Mouse (Mus musculus): ENCODE results near the gene Zc3h12a. TPM values are rescaled to one million over a fixed set of nuclear protein-coding genes. Genes with fewer than 3 reads are reported as not detected.

Gene Zc3h12a
- polyA plus RNA-seq, 1 experiment = 3.6 TPM

DNA sequence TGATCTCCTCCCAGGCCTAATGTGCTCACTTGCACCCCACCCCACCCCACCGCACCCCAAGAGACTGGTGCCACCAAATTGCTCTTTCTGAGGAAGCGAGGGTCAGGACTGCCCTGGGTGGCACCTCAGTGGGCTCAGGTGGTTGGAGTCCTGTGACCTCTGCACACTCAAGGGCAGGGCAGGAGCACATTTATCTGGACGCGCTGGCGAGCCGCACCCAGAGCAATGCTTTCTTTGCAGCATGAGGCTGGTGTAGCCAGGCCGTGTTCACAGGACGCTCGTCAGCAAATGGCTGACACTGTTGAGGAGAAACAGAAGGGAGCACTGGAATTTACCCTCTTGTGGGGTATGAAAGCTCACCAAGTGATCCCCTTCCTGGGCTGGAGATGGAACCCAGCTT, 22.3 kb downstream of the Zc3h12a start:
- TF ChIP-seq EP300 (IDR thresholded peaks at IDR 0.05; ENCODE audit: insufficient read depth, low read depth, low read length) = no peak
- TF ChIP-seq POLR2A (IDR thresholded peaks at IDR 0.05; ENCODE audit: insufficient read depth, low read length) = no peak
- TF ChIP-seq CTCF (IDR thresholded peaks at IDR 0.05; ENCODE audit: low read depth, low read length) = no peak
- Histone ChIP-seq H3K9ac (ENCODE audit: low read depth, poor library complexity, severe bottlenecking) (no peak overlapping the region), H3K4me1 (ENCODE audit: control insufficient read depth, insufficient read depth, low read length) (no peaks in the 10 kb centered on the region), H3K9me3 (replicated peaks; ENCODE audit: control insufficient read depth, insufficient read depth, low read length, poor library complexity, severe bottlenecking) (no peaks in the 10 kb centered on the region), H3K27me3 (ENCODE audit: control insufficient read depth, insufficient read depth, low read length, poor library complexity, severe bottlenecking) (no peaks in the 10 kb centered on the region), H3K36me3 (ENCODE audit: control insufficient read depth, insufficient read depth, low read length, poor library complexity, severe bottlenecking) (no peaks in the 10 kb centered on the region), H3K4me3 (ENCODE audit: low read depth, low read length) (no peak overlapping the region), H3K27ac (ENCODE audit: insufficient read depth, low read length) (no peak overlapping the region)

DNA sequence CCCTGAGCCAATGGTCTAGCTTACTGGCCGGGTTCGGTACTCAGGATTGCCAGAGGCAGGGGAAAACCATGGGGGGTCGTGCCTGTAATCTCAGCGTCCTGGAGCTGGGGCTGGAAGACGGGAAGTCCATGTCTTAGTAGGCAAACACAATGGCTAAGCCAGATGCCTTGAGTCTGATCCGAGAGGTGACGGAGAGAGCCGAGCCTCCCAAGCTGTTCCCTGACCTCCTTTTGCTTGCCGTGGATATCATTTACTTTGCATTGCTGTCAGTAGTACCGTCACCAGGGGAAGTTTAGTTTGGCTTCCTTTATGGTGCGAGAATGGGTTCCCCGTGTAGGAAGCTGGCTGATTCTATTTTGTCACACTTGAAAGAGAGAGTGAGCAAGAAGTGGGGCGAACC, 26.3 kb downstream of the Zc3h12a start:
- no peak overlapping the region for H3K9ac ChIP-seq (ENCODE audit: low read depth, poor library complexity, severe bottlenecking)
- no peaks in the 10 kb centered on the region for H3K4me1 ChIP-seq (ENCODE audit: control insufficient read depth, insufficient read depth, low read length)
- no peak overlapping the region for H3K4me3 ChIP-seq (ENCODE audit: low read depth, low read length)
- TF ChIP-seq POLR2A (IDR thresholded peaks at IDR 0.05; ENCODE audit: insufficient read depth, low read length) = no peak
- TF ChIP-seq EP300 (IDR thresholded peaks at IDR 0.05; ENCODE audit: insufficient read depth, low read depth, low read length) = no peak
- no peak for TF ChIP-seq CTCF (IDR thresholded peaks at IDR 0.05; ENCODE audit: low read depth, low read length)
- H3K27ac ChIP-seq (ENCODE audit: insufficient read depth, low read length) = no peak overlapping the region
- no peaks in the 10 kb centered on the region for H3K9me3 ChIP-seq (replicated peaks; ENCODE audit: control insufficient read depth, insufficient read depth, low read length, poor library complexity, severe bottlenecking)
- H3K27me3 ChIP-seq (ENCODE audit: control insufficient read depth, insufficient read depth, low read length, poor library complexity, severe bottlenecking) = no peaks in the 10 kb centered on the region
- no peaks in the 10 kb centered on the region for H3K36me3 ChIP-seq (ENCODE audit: control insufficient read depth, insufficient read depth, low read length, poor library complexity, severe bottlenecking)

DNA sequence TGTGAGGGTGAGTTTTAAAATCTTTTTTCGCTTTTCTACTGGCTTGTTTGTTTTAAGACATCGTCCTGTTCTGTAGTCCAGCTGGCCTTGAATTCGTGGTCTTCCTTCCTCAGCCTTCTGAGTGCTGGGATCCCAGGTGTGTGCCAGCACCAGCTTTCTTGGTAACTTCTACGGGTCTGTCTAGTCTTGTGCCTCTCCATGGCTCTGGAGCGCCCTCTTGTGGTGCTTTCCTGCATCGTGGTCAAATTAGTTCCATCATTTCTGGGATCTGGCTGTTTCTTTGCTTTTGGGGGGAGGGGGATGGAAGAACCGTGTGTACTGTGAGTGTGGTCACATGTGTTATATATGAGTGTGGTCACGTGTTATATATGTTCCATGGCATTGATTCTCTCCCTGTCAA, 28.2 kb downstream of the Zc3h12a start:
- Histone ChIP-seq H3K27me3 (ENCODE audit: control insufficient read depth, insufficient read depth, low read length, poor library complexity, severe bottlenecking) (no peaks in the 10 kb centered on the region), H3K27ac (ENCODE audit: insufficient read depth, low read length) (no peak overlapping the region), H3K9me3 (replicated peaks; ENCODE audit: control insufficient read depth, insufficient read depth, low read length, poor library complexity, severe bottlenecking) (no peaks in the 10 kb centered on the region), H3K9ac (ENCODE audit: low read depth, poor library complexity, severe bottlenecking) (no peak overlapping the region), H3K4me1 (ENCODE audit: control insufficient read depth, insufficient read depth, low read length) (no peaks in the 10 kb centered on the region), H3K4me3 (ENCODE audit: low read depth, low read length) (no peak overlapping the region), H3K36me3 (ENCODE audit: control insufficient read depth, insufficient read depth, low read length, poor library complexity, severe bottlenecking) (no peaks in the 10 kb centered on the region)
- TF ChIP-seq CTCF (IDR thresholded peaks at IDR 0.05; ENCODE audit: low read depth, low read length) (peak; percentile 92), POLR2A (IDR thresholded peaks at IDR 0.05; ENCODE audit: insufficient read depth, low read length) (no peak)

- no peaks in the 10 kb centered on the region for H3K4me1 ChIP-seq (ENCODE audit: control insufficient read depth, insufficient read depth, low read length)
Measured at GRCm38 (mm10) chr4:125097412-125097811, 30.2 kb downstream of the Zc3h12a start.

GRCm38 (mm10) chr4:125096066-125096465, 31.6 kb downstream of the Zc3h12a start:
- Histone ChIP-seq H3K27ac (ENCODE audit: insufficient read depth, low read length) (no peak overlapping the region), H3K27me3 (ENCODE audit: control insufficient read depth, insufficient read depth, low read length, poor library complexity, severe bottlenecking) (no peaks in the 10 kb centered on the region), H3K4me3 (ENCODE audit: low read depth, low read length) (no peak overlapping the region), H3K36me3 (ENCODE audit: control insufficient read depth, insufficient read depth, low read length, poor library complexity, severe bottlenecking) (no peaks in the 10 kb centered on the region), H3K4me1 (ENCODE audit: control insufficient read depth, insufficient read depth, low read length) (no peaks in the 10 kb centered on the region), H3K9me3 (replicated peaks; ENCODE audit: control insufficient read depth, insufficient read depth, low read length, poor library complexity, severe bottlenecking) (no peaks in the 10 kb centered on the region), H3K9ac (ENCODE audit: low read depth, poor library complexity, severe bottlenecking) (no peak overlapping the region)
- no peak for TF ChIP-seq CTCF (IDR thresholded peaks at IDR 0.05; ENCODE audit: low read depth, low read length)
- no peak for TF ChIP-seq EP300 (IDR thresholded peaks at IDR 0.05; ENCODE audit: insufficient read depth, low read depth, low read length)

More at GRCm38 (mm10) chr4:125097412-125097811, 30.2 kb downstream of the Zc3h12a start:
- no peak overlapping the region for H3K4me3 ChIP-seq (ENCODE audit: low read depth, low read length)
- no peaks in the 10 kb centered on the region for H3K36me3 ChIP-seq (ENCODE audit: control insufficient read depth, insufficient read depth, low read length, poor library complexity, severe bottlenecking)
- TF ChIP-seq CTCF (IDR thresholded peaks at IDR 0.05; ENCODE audit: low read depth, low read length) = no peak
- no peak for TF ChIP-seq POLR2A (IDR thresholded peaks at IDR 0.05; ENCODE audit: insufficient read depth, low read length)
- TF ChIP-seq EP300 (IDR thresholded peaks at IDR 0.05; ENCODE audit: insufficient read depth, low read depth, low read length) = no peak
- no peak overlapping the region for H3K9ac ChIP-seq (ENCODE audit: low read depth, poor library complexity, severe bottlenecking)
- no peaks in the 10 kb centered on the region for H3K27me3 ChIP-seq (ENCODE audit: control insufficient read depth, insufficient read depth, low read length, poor library complexity, severe bottlenecking)
- no peak overlapping the region for H3K27ac ChIP-seq (ENCODE audit: insufficient read depth, low read length)
- no peaks in the 10 kb centered on the region for H3K9me3 ChIP-seq (replicated peaks; ENCODE audit: control insufficient read depth, insufficient read depth, low read length, poor library complexity, severe bottlenecking)

DNA sequence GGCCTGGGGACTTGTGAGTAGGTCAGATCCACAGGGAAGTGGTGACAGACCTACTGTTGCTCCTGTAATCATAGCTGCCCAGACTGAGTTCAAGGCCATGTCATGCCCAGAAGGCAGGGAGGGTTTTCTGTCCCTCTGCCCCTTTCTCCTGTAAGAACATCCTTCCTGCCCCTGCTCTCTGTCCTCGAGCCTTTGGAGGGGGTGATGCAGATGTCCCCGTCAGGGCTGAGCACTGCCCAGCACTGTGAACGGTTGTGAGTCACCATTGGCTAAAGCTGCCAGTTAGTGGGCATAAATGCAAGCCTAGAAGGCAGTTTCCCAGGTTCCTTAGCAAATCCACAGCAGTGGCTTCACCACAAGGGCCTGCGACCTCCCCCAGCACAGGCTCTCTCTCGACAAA, 34.6 kb downstream of the Zc3h12a start:
- no peaks in the 10 kb centered on the region for H3K4me1 ChIP-seq (ENCODE audit: control insufficient read depth, insufficient read depth, low read length)
- TF ChIP-seq EP300 (IDR thresholded peaks at IDR 0.05; ENCODE audit: insufficient read depth, low read depth, low read length) = no peak
- no peak for TF ChIP-seq CTCF (IDR thresholded peaks at IDR 0.05; ENCODE audit: low read depth, low read length)
- TF ChIP-seq POLR2A (IDR thresholded peaks at IDR 0.05; ENCODE audit: insufficient read depth, low read length) = no peak
- no peaks in the 10 kb centered on the region; the same call in 1 of the 2 replicates for H3K36me3 ChIP-seq (ENCODE audit: control insufficient read depth, insufficient read depth, low read length, poor library complexity, severe bottlenecking)
- H3K27me3 ChIP-seq (ENCODE audit: control insufficient read depth, insufficient read depth, low read length, poor library complexity, severe bottlenecking) = no peaks in the 10 kb centered on the region
- H3K9me3 ChIP-seq (replicated peaks; ENCODE audit: control insufficient read depth, insufficient read depth, low read length, poor library complexity, severe bottlenecking) = no peaks in the 10 kb centered on the region
- H3K9ac ChIP-seq (ENCODE audit: low read depth, poor library complexity, severe bottlenecking) = no peak overlapping the region
- H3K4me3 ChIP-seq (ENCODE audit: low read depth, low read length) = no peak overlapping the region
- no peak overlapping the region for H3K27ac ChIP-seq (ENCODE audit: insufficient read depth, low read length)
